Mouse (Mus musculus) MEL (cell line): ENCODE measurements around the gene Ccdc106. TPM values are rescaled to one million over a fixed set of nuclear protein-coding genes. Genes with fewer than 3 reads are reported as not detected.

Experiments used
- DNase-seq: peaks from one replicate; pipeline ENCODE4 v3.0.0; 2011; ENCODE audit warnings: low read depth, low spot score
- H3K27ac ChIP-seq: 2 replicates; pipeline ENCODE4 v1.5.1; 2012; ENCODE audit warnings: low read depth, mild to moderate bottlenecking, control low read depth, low read length, moderate library complexity; ENCODE audit not compliant: control insufficient read depth
- H3K27me3 ChIP-seq, 2 experiments: fragments of 150-350 bp in 1 of 2; sonication (generic) in 1 of 2; 2 replicates each; pipeline ENCODE4 v1.6.1; 2012; ENCODE audit warnings: low read length in 2 of 2, mild to moderate bottlenecking in 2 of 2, improper control_type of control experiment in 1 of 2, moderate library complexity in 1 of 2; ENCODE audit not compliant: insufficient read depth in 2 of 2, control insufficient read depth in 1 of 2
- H3K36me3 ChIP-seq, 2 experiments: 2 replicates each; pipeline ENCODE4 v1.6.1; 2012 to 2014; ENCODE audit warnings: low read length in 2 of 2, improper control_type of control experiment in 1 of 2, inconsistent platforms in 1 of 2, mild to moderate bottlenecking in 1 of 2; ENCODE audit not compliant: insufficient read depth in 2 of 2, control insufficient read depth in 1 of 2
- H3K4me1 ChIP-seq, 2 experiments: fragments of 150-350 bp in 1 of 2; sonication (generic) in 1 of 2; 2 replicates each; pipeline ENCODE4 v1.6.1; 2012; ENCODE audit warnings: low read length in 2 of 2, improper control_type of control experiment in 1 of 2, mild to moderate bottlenecking in 1 of 2; ENCODE audit not compliant: insufficient read depth in 2 of 2, control insufficient read depth in 1 of 2
- H3K4me3 ChIP-seq, 2 experiments: fragments of 150-350 bp in 1 of 2; sonication (generic) in 1 of 2; 2 replicates each; pipeline ENCODE4 v1.5.1; 2012; ENCODE audit warnings: low read depth in 2 of 2, low read length in 2 of 2, mild to moderate bottlenecking in 2 of 2, moderate library complexity in 2 of 2, control low read depth in 1 of 2, improper control_type of control experiment in 1 of 2; ENCODE audit not compliant: control insufficient read depth in 1 of 2, insufficient read depth in 1 of 2
- H3K79me2 ChIP-seq: 2 replicates; pipeline ENCODE4 v1.6.1; 2012; ENCODE audit warnings: mild to moderate bottlenecking, low read length, moderate library complexity; ENCODE audit not compliant: control insufficient read depth, poor library complexity, insufficient read depth
- H3K9ac ChIP-seq: 2 replicates; pipeline ENCODE4 v1.6.1; 2012; ENCODE audit warnings: low read depth, mild to moderate bottlenecking, control low read depth, low read length, moderate library complexity; ENCODE audit not compliant: control insufficient read depth, poor library complexity, severe bottlenecking
- H3K9me3 ChIP-seq: fragments of 150-350 bp; sonication (generic); replicated peaks from 2 replicates; pipeline ENCODE4 v1.6.1; 2012; ENCODE audit warnings: mild to moderate bottlenecking, low read length, improper control_type of control experiment, moderate library complexity; ENCODE audit not compliant: insufficient read depth
- CTCF ChIP-seq, 3 experiments: IDR thresholded peaks in 2 of 3; conservative IDR thresholded peaks in 1 of 3; 2 replicates each; pipeline ENCODE4 v1.5.1; 2011 to 2012; ENCODE audit warnings: low read length in 3 of 3, low read depth in 2 of 3, mild to moderate bottlenecking in 2 of 3, improper control_type of control experiment in 1 of 3, inconsistent platforms in 1 of 3, mixed read lengths in 1 of 3, moderate library complexity in 1 of 3; ENCODE audit not compliant: control insufficient read depth in 1 of 3, insufficient read depth in 1 of 3, poor library complexity in 1 of 3, severe bottlenecking in 1 of 3
- GABPA ChIP-seq: IDR thresholded peaks from 2 replicates; pipeline ENCODE4 v1.6.1; 2012; ENCODE audit warnings: low read depth, mild to moderate bottlenecking, inconsistent platforms, low read length, improper control_type of control experiment, moderate library complexity
- polyA plus RNA-seq, 2 experiments: library from polyadenylated mRNA; stranded (reverse) in 1 of 2; unstranded in 1 of 2; fragments of >175 nt in 1 of 2; fragments of >200 nt in 1 of 2; gene quantifications; 2 replicates each; pipeline versions ENCODE4 v1.2.1 to v1.2.4; 2012; ENCODE audit warnings: low replicate concordance in 2 of 2, low read depth in 1 of 2; ENCODE audit not compliant: insufficient read length in 2 of 2, insufficient read depth in 1 of 2, missing spikeins in 1 of 2
- total RNA-seq: library from RNA; depleted of rRNA; stranded (reverse); fragments of 300-350 nt; gene quantifications from 2 replicates; pipeline ENCODE4 v1.2.3, GENCODE M21; 2012; rRNA removed

Gene Ccdc106
- total and polyA plus RNA-seq, 3 experiments, result 0.50 to 0.82 TPM; not detected in 1

- Histone ChIP-seq H3K36me3 (no peaks in the 10 kb centered on the region), H3K9ac (no peak overlapping the region), H3K27me3 (no peaks in the 10 kb centered on the region), H3K4me3 (no peak overlapping the region), H3K27ac (no peak overlapping the region), H3K9me3 (no peaks in the 10 kb centered on the region), H3K79me2 (no peaks in the 10 kb centered on the region), H3K4me1 (no peaks in the 10 kb centered on the region)
- no peak for DNase-seq
- TF ChIP-seq CTCF (IDR thresholded peaks at IDR 0.05 in 2 of 3, conservative IDR thresholded peaks at IDR 0.05 in 1 of 3; ENCODE audit: control insufficient read depth in 1 of 3, insufficient read depth in 1 of 3, low read depth in 2 of 3, low read length in 3 of 3, poor library complexity in 1 of 3, severe bottlenecking in 1 of 3) (peak in 1 of 3 experiments; percentile 9; a peak in 1 of 6 replicates), GABPA (no peak)
Observed at GRCm38 (mm10) chr7:5109301-5109700, 88.9 kb downstream of the Ccdc106 start.

Other genes with a start within 250 kb of the Ccdc106 start
- gene Fam71e2, start 249.3 kb upstream of the Ccdc106 start, total RNA-seq, result not detected in 2 replicates
- gene Fam71e2, start 249.3 kb upstream of the Ccdc106 start, polyA plus RNA-seq, result not detected
- gene Il11, start 237.7 kb upstream of the Ccdc106 start, total RNA-seq, result 0.12 TPM in 1 of 2 replicates, not detected in the other
- under 1 TPM in 1 of 2 experiments, not detected in 1; 0.07 TPM for gene Il11, start 237.7 kb upstream of the Ccdc106 start, polyA plus RNA-seq
- gene Tmem190, start 237.6 kb upstream of the Ccdc106 start, total RNA-seq, result not detected in 2 replicates
- gene Tmem190, start 237.6 kb upstream of the Ccdc106 start, polyA plus RNA-seq, result 1 to 10 TPM in 1 of 2 experiments, not detected in 1; 1.6 TPM
- 20.9 and 23.8 TPM in 2 replicates for gene Tmem238, start 230.9 kb upstream of the Ccdc106 start, total RNA-seq
- gene Tmem238, start 230.9 kb upstream of the Ccdc106 start, polyA plus RNA-seq, result 10 to 100 TPM in 1 of 2 experiments, not detected in 1; 31.3 TPM
- 2,026 and 2,264 TPM in 2 replicates for gene Rpl28, start 227.7 kb upstream of the Ccdc106 start, total RNA-seq
- 1,000 to 10,000 TPM in 1 of 2 experiments, 100 to 1,000 TPM in 1; 1,000 to 9,991 TPM for gene Rpl28, start 227.7 kb upstream of the Ccdc106 start, polyA plus RNA-seq
- 341 and 346 TPM in 2 replicates for gene Ube2s, start 208.0 kb upstream of the Ccdc106 start, total RNA-seq
- gene Ube2s, start 208.0 kb upstream of the Ccdc106 start, polyA plus RNA-seq, result 100 to 1,000 TPM in 1 of 2 experiments, not detected in 1; 740 TPM
- not detected in 2 replicates for gene Shisa7, start 175.9 kb upstream of the Ccdc106 start, total RNA-seq
- gene Shisa7, start 175.9 kb upstream of the Ccdc106 start, polyA plus RNA-seq, result under 1 TPM in 1 of 2 experiments, not detected in 1; 0.07 TPM
- gene Isoc2b, start 150.3 kb upstream of the Ccdc106 start, total RNA-seq, result 2.6 and 2.8 TPM in 2 replicates
- 1 to 10 TPM in 1 of 2 experiments, not detected in 1; 3.0 TPM for gene Isoc2b, start 150.3 kb upstream of the Ccdc106 start, polyA plus RNA-seq
- 11.1 and 12.4 TPM in 2 replicates for gene Isoc2a, start 143.4 kb upstream of the Ccdc106 start, total RNA-seq
- 10 to 100 TPM in 1 of 2 experiments, not detected in 1; 20.6 TPM for gene Isoc2a, start 143.4 kb upstream of the Ccdc106 start, polyA plus RNA-seq
- gene Gm36210, start 114.0 kb upstream of the Ccdc106 start, total RNA-seq, result 0.15 TPM in 1 of 2 replicates, not detected in the other
- gene Gm36210, start 114.0 kb upstream of the Ccdc106 start, polyA plus RNA-seq, result under 1 TPM in 1 of 2 experiments, not detected in 1; 0.97 TPM
- 2.5 and 3.3 TPM in 2 replicates for gene Zfp628, start 105.3 kb upstream of the Ccdc106 start, total RNA-seq
- gene Zfp628, start 105.3 kb upstream of the Ccdc106 start, polyA plus RNA-seq, result 10 to 100 TPM in 1 of 2 experiments, not detected in 1; 17.6 TPM
- 0.81 and 0.85 TPM in 2 replicates for gene Nat14, start 98.5 kb upstream of the Ccdc106 start, total RNA-seq
- 1 to 10 TPM in 1 of 2 experiments, not detected in 1; 1.9 TPM for gene Nat14, start 98.5 kb upstream of the Ccdc106 start, polyA plus RNA-seq
- gene Ssc5d, start 94.8 kb upstream of the Ccdc106 start, total RNA-seq, result 0.04 TPM in 1 of 2 replicates, not detected in the other
- gene Ssc5d, start 94.8 kb upstream of the Ccdc106 start, polyA plus RNA-seq, result under 1 TPM in 1 of 2 experiments, not detected in 1; 0.17 TPM
- gene Sbk2, start 56.1 kb upstream of the Ccdc106 start, total RNA-seq, result not detected in 2 replicates
- not detected for gene Sbk2, start 56.1 kb upstream of the Ccdc106 start, polyA plus RNA-seq
- gene Sbk3, start 49.4 kb upstream of the Ccdc106 start, total RNA-seq, result not detected in 2 replicates
- gene Sbk3, start 49.4 kb upstream of the Ccdc106 start, polyA plus RNA-seq, result not detected
- gene Zfp579, start 24.4 kb upstream of the Ccdc106 start, total RNA-seq, result 0.42 and 0.54 TPM in 2 replicates
- 1 to 10 TPM in 1 of 2 experiments, not detected in 1; 3.6 TPM for gene Zfp579, start 24.4 kb upstream of the Ccdc106 start, polyA plus RNA-seq
- gene Zfp524, start 6.1 kb upstream of the Ccdc106 start, total RNA-seq, result 9.2 and 9.4 TPM in 2 replicates
- gene Zfp524, start 6.1 kb upstream of the Ccdc106 start, polyA plus RNA-seq, result 10 to 100 TPM in 1 of 2 experiments, not detected in 1; 12.7 TPM
- gene Fiz1, start 5.9 kb upstream of the Ccdc106 start, total RNA-seq, result 27.5 and 28.1 TPM in 2 replicates
- gene Fiz1, start 5.9 kb upstream of the Ccdc106 start, polyA plus RNA-seq, result 10 to 100 TPM in 1 of 2 experiments, not detected in 1; 56.5 TPM
- not detected in 2 replicates for gene Gm44973, start 5.1 kb upstream of the Ccdc106 start, total RNA-seq
- 1 to 10 TPM in 1 of 2 experiments, not detected in 1; 7.9 TPM for gene Gm44973, start 5.1 kb upstream of the Ccdc106 start, polyA plus RNA-seq
- gene Zfp865, start 177 bp upstream of the Ccdc106 start, total RNA-seq, result 12.2 and 12.7 TPM in 2 replicates
- gene Zfp865, start 177 bp upstream of the Ccdc106 start, polyA plus RNA-seq, result 10 to 100 TPM in 1 of 2 experiments, not detected in 1; 34.6 TPM
- gene 4632433K11Rik, start 13.6 kb downstream of the Ccdc106 start, total RNA-seq, result not detected in 2 replicates
- gene 4632433K11Rik, start 13.6 kb downstream of the Ccdc106 start, polyA plus RNA-seq, result not detected
- gene Zfp784, start 17.9 kb downstream of the Ccdc106 start, total RNA-seq, result 0.96 and 1.2 TPM in 2 replicates
- 1 to 10 TPM in 1 of 2 experiments, not detected in 1; 2.9 TPM for gene Zfp784, start 17.9 kb downstream of the Ccdc106 start, polyA plus RNA-seq
- gene Zfp580, start 31.0 kb downstream of the Ccdc106 start, total RNA-seq, result 1.0 and 1.7 TPM in 2 replicates
- gene Zfp580, start 31.0 kb downstream of the Ccdc106 start, polyA plus RNA-seq, result 10 to 100 TPM in 1 of 2 experiments, not detected in 1; 19.9 TPM
- 301 and 311 TPM in 2 replicates for gene U2af2, start 41.6 kb downstream of the Ccdc106 start, total RNA-seq
- gene U2af2, start 41.6 kb downstream of the Ccdc106 start, polyA plus RNA-seq, result 100 to 1,000 TPM; 477 to 491 TPM
- gene Epn1, start 59.7 kb downstream of the Ccdc106 start, total RNA-seq, result 72.3 and 75.5 TPM in 2 replicates
- gene Epn1, start 59.7 kb downstream of the Ccdc106 start, polyA plus RNA-seq, result 100 to 1,000 TPM in 1 of 2 experiments, not detected in 1; 147 TPM
- gene Rfpl4, start 96.4 kb downstream of the Ccdc106 start, total RNA-seq, result not detected in 2 replicates
- not detected for gene Rfpl4, start 96.4 kb downstream of the Ccdc106 start, polyA plus RNA-seq
- gene Rasl2-9, start 105.4 kb downstream of the Ccdc106 start, total RNA-seq, result not detected in 2 replicates
- gene Rasl2-9, start 105.4 kb downstream of the Ccdc106 start, polyA plus RNA-seq, result 100 to 1,000 TPM in 1 of 2 experiments, under 1 TPM in 1; 0.65 to 196 TPM
- not detected in 2 replicates for gene Vmn1r55, start 129.1 kb downstream of the Ccdc106 start, total RNA-seq
- not detected for gene Vmn1r55, start 129.1 kb downstream of the Ccdc106 start, polyA plus RNA-seq
- not detected in 2 replicates for gene Vmn1r56, start 176.2 kb downstream of the Ccdc106 start, total RNA-seq
- not detected for gene Vmn1r56, start 176.2 kb downstream of the Ccdc106 start, polyA plus RNA-seq
- gene Vmn1r57, start 197.9 kb downstream of the Ccdc106 start, total RNA-seq, result not detected in 2 replicates
- not detected for gene Vmn1r57, start 197.9 kb downstream of the Ccdc106 start, polyA plus RNA-seq